Mouse (Mus musculus) ovary, postnatal 10 days (tissue): Measurements from ENCODE around the gene Ccdc71.

Source experiments
- DNase-seq: peaks from one replicate; pipeline ENCODE4 v3.0.0; 2022; ENCODE audit warnings: low spot score

Ccdc71 gene

GRCm38 (mm10) chr9:108459939-108460318 is 398 bp upstream of the Ccdc71 start:
- no peak for DNase-seq

- DNase-seq, result no peak
These were observed 879 bp downstream of the Ccdc71 start, which contains the start of gene Klhdc8b for GRCm38 (mm10) chr9:108461181-108461631. Klhdc8b (minus strand) TSS chr9:108461581.

- no peak for DNase-seq
These were observed 1.3 kb downstream of the Ccdc71 start for GRCm38 (mm10) chr9:108461675-108462074.

- no peak for DNase-seq
These were observed 1.9 kb downstream of the Ccdc71 start for GRCm38 (mm10) chr9:108462192-108462591.

- no peak for DNase-seq
These were observed 3.4 kb downstream of the Ccdc71 start for GRCm38 (mm10) chr9:108463713-108464112.

GRCm38 (mm10) chr9:108466219-108466618 is 5.9 kb downstream of the Ccdc71 start:
- no peak for DNase-seq

GRCm38 (mm10) chr9:108469430-108469829 is 9.1 kb downstream of the Ccdc71 start:
- no peak for DNase-seq

- no peak for DNase-seq
These were observed 9.5 kb downstream of the Ccdc71 start for GRCm38 (mm10) chr9:108469845-108470244.

GRCm38 (mm10) chr9:108474528-108474927 is 14.2 kb downstream of the Ccdc71 start:
- no peak for DNase-seq

- DNase-seq, result peak; percentile 78
These were observed 18.4 kb downstream of the Ccdc71 start for GRCm38 (mm10) chr9:108478638-108479156.

- no peak for DNase-seq
These were observed 18.9 kb downstream of the Ccdc71 start for GRCm38 (mm10) chr9:108479241-108479640.

- DNase-seq, result peak; percentile 50
These were observed 19.5 kb downstream of the Ccdc71 start, which contains the start of gene Lamb2 for GRCm38 (mm10) chr9:108479721-108480351. Lamb2 (plus strand) TSS chr9:108479736.

GRCm38 (mm10) chr9:108480813-108481519 is 20.6 kb downstream of the Ccdc71 start:
- DNase-seq, result no peak

- DNase-seq, result no peak
These were observed 21.3 kb downstream of the Ccdc71 start for GRCm38 (mm10) chr9:108481520-108482210.

GRCm38 (mm10) chr9:108483051-108483790 is 22.9 kb downstream of the Ccdc71 start:
- DNase-seq, result no peak

- no peak for DNase-seq
These were observed 23.7 kb downstream of the Ccdc71 start for GRCm38 (mm10) chr9:108484021-108484420.

GRCm38 (mm10) chr9:108485301-108485875 is 25.1 kb downstream of the Ccdc71 start:
- no peak for DNase-seq

- DNase-seq, result no peak
These were observed 26.7 kb downstream of the Ccdc71 start for GRCm38 (mm10) chr9:108486973-108487530.

GRCm38 (mm10) chr9:108488403-108488802 is 28.1 kb downstream of the Ccdc71 start:
- no peak for DNase-seq

- no peak for DNase-seq
These were observed 28.9 kb downstream of the Ccdc71 start for GRCm38 (mm10) chr9:108489215-108489614.
